Mouse (Mus musculus) frontal cortex, adult (tissue): ENCODE data around the gene Rarres1.

Experiments
- ATAC-seq: cut with Nextera tagmentation; 2 replicates; pipeline ENCODE4 v1.9.2; 2017; ENCODE audit warnings: mild to moderate bottlenecking, moderate library complexity, mixed read lengths; ENCODE audit not compliant: low TSS enrichment

Gene Rarres1

GRCm38 (mm10) chr3:67515274-67515801 is at the start of gene Rarres1:
Rarres1 (minus strand) TSS chr3:67515523.
- ATAC-seq: peak; percentile 21; the same call in 1 of the 2 replicates

GRCm38 (mm10) chr3:67564731-67565357 is 49.5 kb upstream of the Rarres1 start:
- ATAC-seq: peak; percentile 64

GRCm38 (mm10) chr3:67557718-67558354 is 42.5 kb upstream of the Rarres1 start:
- ATAC-seq: no peak

- no peak for ATAC-seq
Observed at GRCm38 (mm10) chr3:67557200-67557651, 41.9 kb upstream of the Rarres1 start.

GRCm38 (mm10) chr3:67555211-67555610 is 39.9 kb upstream of the Rarres1 start:
- ATAC-seq: no peak

- no peak for ATAC-seq
Observed at GRCm38 (mm10) chr3:67553927-67554448, 38.7 kb upstream of the Rarres1 start.

- peak; percentile 87 for ATAC-seq
Observed at GRCm38 (mm10) chr3:67553281-67553680, 38.0 kb upstream of the Rarres1 start.

- no peak for ATAC-seq
Observed at GRCm38 (mm10) chr3:67551193-67551592, 35.9 kb upstream of the Rarres1 start.

- no peak for ATAC-seq
Observed at GRCm38 (mm10) chr3:67543630-67544029, 28.3 kb upstream of the Rarres1 start.

- ATAC-seq: no peak
Observed at GRCm38 (mm10) chr3:67524768-67525167, 9.4 kb upstream of the Rarres1 start.

- no peak for ATAC-seq
Observed at GRCm38 (mm10) chr3:67522709-67523108, 7.4 kb upstream of the Rarres1 start.

- ATAC-seq: no peak
Observed at GRCm38 (mm10) chr3:67520568-67521143, 5.3 kb upstream of the Rarres1 start.

GRCm38 (mm10) chr3:67514801-67515273 is 486 bp downstream of the Rarres1 start:
- peak; percentile 69 for ATAC-seq

- peak; percentile 75 for ATAC-seq
Observed at GRCm38 (mm10) chr3:67512807-67513206, 2.5 kb downstream of the Rarres1 start.

- peak; percentile 72 for ATAC-seq
Observed at GRCm38 (mm10) chr3:67508216-67508892, 7.0 kb downstream of the Rarres1 start.

- no peak for ATAC-seq
Observed at GRCm38 (mm10) chr3:67505286-67505685, 10.0 kb downstream of the Rarres1 start.

- no peak for ATAC-seq
Observed at GRCm38 (mm10) chr3:67503878-67504277, 11.4 kb downstream of the Rarres1 start.

- ATAC-seq: no peak
Observed at GRCm38 (mm10) chr3:67499406-67499791, 15.9 kb downstream of the Rarres1 start.

- no peak for ATAC-seq
Observed at GRCm38 (mm10) chr3:67498773-67499405, 16.4 kb downstream of the Rarres1 start.

GRCm38 (mm10) chr3:67497998-67498397 is 17.3 kb downstream of the Rarres1 start:
- ATAC-seq: no peak

GRCm38 (mm10) chr3:67496310-67496709 is 19.0 kb downstream of the Rarres1 start:
- no peak for ATAC-seq
